Mouse (Mus musculus): ENCODE data around the gene Igdcc3. TPM values are rescaled to one million over a fixed set of nuclear protein-coding genes. Genes with fewer than 3 reads are reported as not detected.
A peak's percentile ranks its signal among the peaks of the same experiment; 100 is the strongest.

Gene Igdcc3
- polyA plus RNA-seq, 1 experiment from 2014 or later = 44.5 TPM

DNA sequence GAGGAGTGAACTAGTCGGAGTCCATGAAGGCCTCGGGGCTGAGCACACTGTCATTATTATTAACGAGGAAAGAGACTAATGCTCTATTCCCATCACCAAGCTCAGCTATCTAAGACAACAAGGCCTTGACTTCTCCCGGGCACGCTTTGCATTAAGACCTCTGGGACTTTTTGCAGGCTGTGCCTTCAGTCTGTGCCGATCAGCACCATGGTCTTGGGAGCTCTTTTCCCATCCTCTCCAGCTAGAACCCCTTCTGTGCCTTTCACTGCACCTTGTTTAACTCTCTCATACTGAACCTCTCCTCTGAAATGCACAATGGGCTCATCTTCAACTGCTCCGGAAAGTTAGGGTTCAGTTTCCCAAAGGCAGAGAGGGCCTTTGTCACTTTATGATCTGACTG lies 49.3 kb downstream of the Igdcc3 start:
- Histone ChIP-seq H3K9me3 (ENCODE audit: control insufficient read depth, low read length) (no peaks in the 10 kb centered on the region), H3K4me1 (ENCODE audit: control insufficient read depth, insufficient read depth, low read length) (peaks cover 23% of the 10 kb centered on the region), H3K27me3 (ENCODE audit: control insufficient read depth, insufficient read depth, low read length) (no peaks in the 10 kb centered on the region), H3K9ac (ENCODE audit: low read length) (peak overlapping the region; percentile 37; the same call in 1 of the 2 replicates), H3K4me2 (ENCODE audit: low read depth, severe bottlenecking) (no peak overlapping the region), H3K4me3 (ENCODE audit: low read depth, low read length) (no peak overlapping the region), H3K36me3 (ENCODE audit: control insufficient read depth, insufficient read depth, low read length) (no peaks in the 10 kb centered on the region), H3K27ac (replicated peaks; ENCODE audit: low read depth, low read length) (0 out of 2 replicates have a peak overlapping the region, but pooled peaks have one; percentile 52)
- WGBS = 45% methylated on average over 7 of the region's 7 CpGs
- no peak for DNase-seq (ENCODE audit: low spot score)
- no peak for ATAC-seq (ENCODE audit: insufficient number of reproducible peaks, low FRiP score, low TSS enrichment, low read depth)

GRCm38 (mm10) chr9:65191389-65191754 lies 50.4 kb downstream of the Igdcc3 start:
- Histone ChIP-seq H3K27ac (replicated peaks; ENCODE audit: low read depth, low read length) (0 out of 2 replicates have a peak overlapping the region, but pooled peaks have one; percentile 0), H3K4me1 (ENCODE audit: control insufficient read depth, insufficient read depth, low read length) (peaks cover 32% of the 10 kb centered on the region), H3K9me3 (ENCODE audit: control insufficient read depth, low read length) (no peaks in the 10 kb centered on the region), H3K36me3 (ENCODE audit: control insufficient read depth, insufficient read depth, low read length) (no peaks in the 10 kb centered on the region), H3K9ac (ENCODE audit: low read length) (no peak overlapping the region; the same call in 1 of the 2 replicates), H3K4me2 (ENCODE audit: low read depth, severe bottlenecking) (no peak overlapping the region), H3K4me3 (ENCODE audit: low read depth, low read length) (no peak overlapping the region), H3K27me3 (ENCODE audit: control insufficient read depth, insufficient read depth, low read length) (no peaks in the 10 kb centered on the region)
- peak; percentile 55 for DNase-seq (ENCODE audit: low spot score)
- WGBS = 7% methylated on average over 2 of the region's 2 CpGs
- ATAC-seq (ENCODE audit: insufficient number of reproducible peaks, low FRiP score, low TSS enrichment, low read depth) = no peak

- no peak overlapping the region for H3K4me3 ChIP-seq (ENCODE audit: low read depth, low read length)
- H3K9ac ChIP-seq (ENCODE audit: low read length) = no peak overlapping the region
- 0 out of 2 replicates have a peak overlapping the region, but pooled peaks have one; percentile 0 for H3K27ac ChIP-seq (replicated peaks; ENCODE audit: low read depth, low read length)
- DNase-seq (ENCODE audit: low spot score) = peak; percentile 59
- H3K36me3 ChIP-seq (ENCODE audit: control insufficient read depth, insufficient read depth, low read length) = no peaks in the 10 kb centered on the region
- ATAC-seq (ENCODE audit: insufficient number of reproducible peaks, low FRiP score, low TSS enrichment, low read depth) = no peak
- H3K4me2 ChIP-seq (ENCODE audit: low read depth, severe bottlenecking) = no peak overlapping the region
- no peaks in the 10 kb centered on the region for H3K27me3 ChIP-seq (ENCODE audit: control insufficient read depth, insufficient read depth, low read length)
- WGBS = 6% methylated on average over 8 of the region's 8 CpGs
- H3K4me1 ChIP-seq (ENCODE audit: control insufficient read depth, insufficient read depth, low read length) = peaks cover 32% of the 10 kb centered on the region
- no peaks in the 10 kb centered on the region for H3K9me3 ChIP-seq (ENCODE audit: control insufficient read depth, low read length)
Measured at GRCm38 (mm10) chr9:65191755-65192469, 50.9 kb downstream of the Igdcc3 start.

DNA sequence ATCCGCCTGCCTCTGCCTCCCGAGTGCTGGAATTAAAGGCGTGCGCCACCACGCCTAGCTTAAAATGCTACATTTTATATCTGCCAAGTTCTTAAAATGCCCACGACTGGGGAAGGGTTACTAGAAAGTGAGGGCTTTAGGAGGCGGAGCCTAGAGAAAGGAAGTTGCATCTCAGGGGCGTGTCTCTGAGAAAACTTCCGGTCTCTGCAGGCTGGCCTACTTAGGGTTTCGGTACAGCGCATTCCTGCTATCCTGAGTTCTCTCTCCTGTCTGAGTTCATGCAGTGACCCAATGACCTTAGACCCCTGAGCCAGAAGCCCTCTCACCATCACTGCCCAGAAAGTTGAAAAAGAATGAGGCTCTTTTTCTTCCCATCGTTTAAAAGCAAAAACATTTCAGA lies 52.2 kb downstream of the Igdcc3 start:
- Histone ChIP-seq H3K9me3 (ENCODE audit: control insufficient read depth, low read length) (no peaks in the 10 kb centered on the region), H3K36me3 (ENCODE audit: control insufficient read depth, insufficient read depth, low read length) (no peaks in the 10 kb centered on the region), H3K9ac (ENCODE audit: low read length) (no peak overlapping the region), H3K4me1 (ENCODE audit: control insufficient read depth, insufficient read depth, low read length) (peaks cover 32% of the 10 kb centered on the region), H3K4me3 (ENCODE audit: low read depth, low read length) (no peak overlapping the region), H3K27ac (replicated peaks; ENCODE audit: low read depth, low read length) (no peak overlapping the region), H3K27me3 (ENCODE audit: control insufficient read depth, insufficient read depth, low read length) (no peaks in the 10 kb centered on the region), H3K4me2 (ENCODE audit: low read depth, severe bottlenecking) (no peak overlapping the region)
- ATAC-seq (ENCODE audit: insufficient number of reproducible peaks, low FRiP score, low TSS enrichment, low read depth) (no peak), DNase-seq (ENCODE audit: low spot score) (no peak)
- WGBS = 66% methylated on average over 12 of the region's 12 CpGs

DNA sequence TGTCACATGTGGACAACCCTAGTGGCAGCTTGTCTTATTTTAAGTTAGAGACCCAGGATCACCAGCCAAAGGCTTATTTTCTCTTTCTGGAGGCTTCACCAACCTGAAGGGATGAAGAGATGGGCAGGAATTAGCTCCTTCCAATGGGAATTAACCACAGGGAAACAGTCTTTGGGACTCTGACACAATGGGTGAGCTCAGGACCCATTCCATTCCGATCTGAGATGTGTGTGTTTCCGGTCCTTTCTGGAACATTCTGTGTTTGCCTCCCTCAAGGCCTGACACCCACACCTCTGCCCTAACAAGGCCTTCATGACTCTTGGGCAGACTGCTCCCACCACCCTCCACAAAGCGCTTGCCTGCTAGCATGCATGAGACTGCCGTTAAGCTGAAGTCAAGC lies 54.1 kb downstream of the Igdcc3 start, which contains the start of gene Parp16:
Gene Parp16, plus strand, starts transcription at position 301 of the 400 bp plus-strand sequence.
- Histone ChIP-seq H3K4me3 (ENCODE audit: low read depth, low read length) (no peak within 1 kb of the TSS), H3K9ac (ENCODE audit: low read length) (peak within 1 kb of the TSS; percentile 37), H3K27ac (replicated peaks; ENCODE audit: low read depth, low read length) (peak within 1 kb of the TSS; percentile 80), H3K36me3 (ENCODE audit: control insufficient read depth, insufficient read depth, low read length) (no peaks in the 10 kb centered on the region), H3K4me2 (ENCODE audit: low read depth, severe bottlenecking) (no peak within 1 kb of the TSS; the same call in 1 of the 2 replicates), H3K9me3 (ENCODE audit: control insufficient read depth, low read length) (no peaks in the 10 kb centered on the region), H3K27me3 (ENCODE audit: control insufficient read depth, insufficient read depth, low read length) (no peaks in the 10 kb centered on the region), H3K4me1 (ENCODE audit: control insufficient read depth, insufficient read depth, low read length) (peaks cover 29% of the 10 kb centered on the region)
- ATAC-seq (ENCODE audit: insufficient number of reproducible peaks, low FRiP score, low TSS enrichment, low read depth) (no peak), DNase-seq (ENCODE audit: low spot score) (no peak)
- WGBS = 76% methylated on average over 4 of the region's 4 CpGs

DNA sequence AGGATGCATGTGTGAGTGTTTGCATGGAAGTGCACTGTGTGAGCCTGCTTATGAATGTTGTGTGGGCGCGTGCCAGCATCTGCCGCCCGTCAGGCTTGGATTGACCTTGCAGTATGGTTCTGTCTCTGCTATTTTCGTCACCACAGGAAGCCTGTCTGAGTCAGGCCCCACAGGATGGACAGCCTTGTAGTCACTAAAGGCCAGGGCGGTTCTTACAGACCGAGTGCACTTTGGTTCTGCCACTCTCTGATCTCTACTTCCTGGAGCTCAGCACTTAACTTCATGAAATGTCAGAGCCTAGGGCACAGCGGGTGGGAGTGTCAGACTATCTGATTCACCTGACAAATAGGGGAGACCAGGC lies 54.6 kb downstream of the Igdcc3 start:
- H3K27ac ChIP-seq (replicated peaks; ENCODE audit: low read depth, low read length) = peak overlapping the region; percentile 80
- no peaks in the 10 kb centered on the region for H3K27me3 ChIP-seq (ENCODE audit: control insufficient read depth, insufficient read depth, low read length)
- H3K4me1 ChIP-seq (ENCODE audit: control insufficient read depth, insufficient read depth, low read length) = peaks cover 29% of the 10 kb centered on the region
- peak overlapping the region; percentile 37; the same call in 1 of the 2 replicates for H3K9ac ChIP-seq (ENCODE audit: low read length)
- H3K9me3 ChIP-seq (ENCODE audit: control insufficient read depth, low read length) = no peaks in the 10 kb centered on the region
- 28% methylated on average over 8 of the region's 8 CpGs for WGBS
- H3K4me2 ChIP-seq (ENCODE audit: low read depth, severe bottlenecking) = no peak overlapping the region; the same call in 1 of the 2 replicates
- H3K4me3 ChIP-seq (ENCODE audit: low read depth, low read length) = no peak overlapping the region
- no peak for ATAC-seq (ENCODE audit: insufficient number of reproducible peaks, low FRiP score, low TSS enrichment, low read depth)
- H3K36me3 ChIP-seq (ENCODE audit: control insufficient read depth, insufficient read depth, low read length) = no peaks in the 10 kb centered on the region
- no peak for DNase-seq (ENCODE audit: low spot score)

DNA sequence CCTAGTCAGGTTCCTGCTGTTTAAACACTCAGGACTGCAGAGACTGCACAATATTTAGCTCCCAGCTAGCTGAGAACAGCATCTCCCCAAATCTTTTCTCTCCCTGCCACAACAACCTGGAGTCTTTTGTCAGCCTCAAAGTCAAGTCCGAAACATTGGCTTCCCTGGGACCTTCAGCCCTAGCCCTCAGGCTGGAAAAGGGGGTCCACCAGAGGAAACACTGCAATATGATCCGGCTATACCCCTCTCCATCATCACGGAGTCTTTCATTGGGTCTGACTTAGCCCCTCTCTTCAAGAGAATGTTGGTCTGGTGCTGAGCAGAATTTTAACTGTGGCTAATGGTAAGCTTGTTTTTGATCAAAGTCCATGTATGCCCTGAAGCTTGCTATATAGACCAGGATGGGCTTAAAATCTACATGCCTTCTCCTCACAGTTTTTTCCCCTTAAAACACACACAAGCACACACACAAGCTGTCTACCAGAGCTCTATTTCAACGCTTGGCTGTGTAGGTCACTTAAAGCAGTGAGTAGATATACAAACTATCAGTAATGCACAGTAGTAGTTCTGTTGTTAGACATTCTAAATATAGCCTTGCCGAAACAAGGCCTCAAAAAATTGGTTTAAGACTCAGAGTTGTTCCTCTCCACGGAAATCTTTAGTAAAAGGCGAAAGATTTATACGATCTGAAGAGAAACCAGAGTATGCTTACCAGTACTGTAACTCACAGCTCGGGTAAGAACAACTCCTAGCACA lies 55.2 kb downstream of the Igdcc3 start:
- Histone ChIP-seq H3K4me1 (ENCODE audit: control insufficient read depth, insufficient read depth, low read length) (peaks cover 24% of the 10 kb centered on the region), H3K9ac (ENCODE audit: low read length) (peak overlapping the region; percentile 37), H3K9me3 (ENCODE audit: control insufficient read depth, low read length) (no peaks in the 10 kb centered on the region), H3K4me3 (ENCODE audit: low read depth, low read length) (no peak overlapping the region), H3K27ac (replicated peaks; ENCODE audit: low read depth, low read length) (peak overlapping the region; percentile 80), H3K27me3 (ENCODE audit: control insufficient read depth, insufficient read depth, low read length) (no peaks in the 10 kb centered on the region), H3K36me3 (ENCODE audit: control insufficient read depth, insufficient read depth, low read length) (no peaks in the 10 kb centered on the region), H3K4me2 (ENCODE audit: low read depth, severe bottlenecking) (no peak overlapping the region; the same call in 1 of the 2 replicates)
- WGBS = 2% methylated on average over 9 of the region's 9 CpGs
- peak; percentile 76 for DNase-seq (ENCODE audit: low spot score)
- ATAC-seq (ENCODE audit: insufficient number of reproducible peaks, low FRiP score, low TSS enrichment, low read depth) = peak; percentile 84

DNA sequence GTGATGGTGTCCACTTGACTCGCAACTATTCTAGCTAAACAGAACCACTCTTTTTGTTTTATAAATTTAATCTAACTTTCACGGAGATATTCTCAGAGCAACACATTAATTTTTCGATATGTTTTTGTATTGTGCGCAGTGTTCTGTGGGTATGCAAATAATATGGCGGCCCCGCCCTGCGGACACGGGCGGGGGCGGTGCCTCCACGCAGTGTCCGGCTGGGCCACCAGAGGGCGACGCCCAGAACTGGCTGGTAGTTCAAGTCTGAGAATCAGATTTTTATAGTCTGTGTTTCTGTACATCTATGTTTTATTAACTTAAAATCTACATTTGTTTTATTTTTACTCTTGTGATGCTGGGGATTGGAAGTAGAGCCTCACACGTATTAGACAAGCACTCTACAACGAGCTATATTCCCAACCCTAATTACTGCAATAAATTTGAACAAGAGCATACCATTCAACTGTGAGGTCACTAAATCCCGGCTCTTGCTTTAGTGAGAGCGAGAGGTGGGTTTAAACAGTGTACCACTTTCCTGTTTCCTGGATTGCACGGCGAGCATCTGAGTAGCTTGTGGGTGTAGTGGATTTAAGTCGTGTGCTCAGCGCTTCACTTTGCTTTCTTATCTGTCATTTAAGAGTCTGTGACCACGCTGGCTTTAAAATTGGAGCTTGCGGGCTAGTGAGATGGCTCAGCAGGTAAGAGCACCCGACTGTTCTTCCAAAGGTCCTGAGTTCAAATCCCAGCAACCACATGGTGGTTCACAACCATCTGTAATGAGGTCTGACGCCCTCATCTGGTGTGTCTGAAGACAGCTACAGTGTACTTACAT lies 56.0 kb downstream of the Igdcc3 start:
- Histone ChIP-seq H3K36me3 (ENCODE audit: control insufficient read depth, insufficient read depth, low read length) (no peaks in the 10 kb centered on the region), H3K4me3 (ENCODE audit: low read depth, low read length) (no peak overlapping the region), H3K9ac (ENCODE audit: low read length) (0 out of 2 replicates have a peak overlapping the region, but pooled peaks have one; percentile 34), H3K9me3 (ENCODE audit: control insufficient read depth, low read length) (no peaks in the 10 kb centered on the region), H3K4me1 (ENCODE audit: control insufficient read depth, insufficient read depth, low read length) (peaks cover 16% of the 10 kb centered on the region), H3K4me2 (ENCODE audit: low read depth, severe bottlenecking) (no peak overlapping the region), H3K27me3 (ENCODE audit: control insufficient read depth, insufficient read depth, low read length) (no peaks in the 10 kb centered on the region), H3K27ac (replicated peaks; ENCODE audit: low read depth, low read length) (peak overlapping the region; percentile 42; the same call in 1 of the 2 replicates)
- peak; percentile 77 for ATAC-seq (ENCODE audit: insufficient number of reproducible peaks, low FRiP score, low TSS enrichment, low read depth)
- DNase-seq (ENCODE audit: low spot score) = peak; percentile 96
- 20% methylated on average over 26 of the region's 26 CpGs for whole genome bisulfite sequencing

Measured in limb, embryonic 11.5 days (tissue).